16 mouse cellular contexts compared by ENCODE assay signal in the genomic region with DNA sequence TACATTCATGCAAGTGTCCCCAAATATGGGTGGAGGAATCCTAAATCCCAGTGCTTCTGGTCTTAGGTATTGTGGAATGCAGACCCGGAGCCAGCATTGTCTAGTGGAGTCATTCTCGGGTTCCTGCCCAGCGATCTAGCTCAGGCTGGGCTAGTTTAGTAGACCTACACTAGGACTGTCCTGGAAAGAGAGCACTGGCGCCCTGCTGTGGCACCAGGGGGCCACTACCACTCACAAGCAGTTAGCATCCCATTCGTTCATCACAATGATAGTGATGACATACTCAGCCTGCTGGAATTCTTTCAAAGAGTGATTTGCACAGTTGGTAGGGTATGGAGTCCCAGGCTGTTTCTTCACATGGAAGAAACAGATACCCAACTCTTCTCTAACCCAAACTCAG. TPM values are rescaled to one million over a fixed set of nuclear protein-coding genes. Genes with fewer than 3 reads are reported as not detected.
A peak's percentile ranks its signal among the peaks of the same experiment; 100 is the strongest.
DNase-seq lines count a peak whose midpoint lies in the region; ATAC-seq and TF ChIP-seq lines count a peak whose summit lies in the region.
"Had no signal": no experiment of that assay in that cellular context is flagged by ENCODE, and none has a peak within 500 bp of the region (broad histone marks: within the 10 kb centered on the region; RNA-seq: fewer than 3 reads in every experiment).

No protein-coding gene starts in this region.

- H3K27ac ChIP-seq in gastrocnemius, adult 2 months, result no peak overlapping the region
- H3K27ac ChIP-seq in kidney, adult 2 months (ENCODE audit: insufficient read depth, low read depth, low read length), result no peak overlapping the region
- no peak overlapping the region for H3K27ac ChIP-seq in kidney, embryonic 16.5 days (ENCODE audit: low read length)
- H3K27ac ChIP-seq in small intestine, adult 2 months (ENCODE audit: insufficient read depth, low read depth, low read length), result no peak overlapping the region
- H3K27ac ChIP-seq in midbrain, embryonic 16.5 days (ENCODE audit: low read length), result no peak overlapping the region
- H3K27ac ChIP-seq: embryonic facial prominence, embryonic 13.5 days; forebrain, embryonic 10.5 days; hindbrain, embryonic 12.5 days; limb, embryonic 12.5 days; macrophage; midbrain, embryonic 13.5 days had no signal

- no peak overlapping the region for H3K4me3 ChIP-seq in gastrocnemius, adult 2 months
- H3K4me3 ChIP-seq in kidney, adult 2 months (ENCODE audit: insufficient read depth, low read depth, low read length), result no peak overlapping the region
- no peak overlapping the region for H3K4me3 ChIP-seq in kidney, embryonic 16.5 days (ENCODE audit: low read length)
- no peak overlapping the region for H3K4me3 ChIP-seq in small intestine, adult 2 months (ENCODE audit: low read depth, low read length)
- H3K4me3 ChIP-seq in midbrain, embryonic 16.5 days (ENCODE audit: low read depth, low read length), result no peak overlapping the region
- H3K4me3 ChIP-seq: embryonic facial prominence, embryonic 13.5 days; forebrain, embryonic 10.5 days; heart, embryonic 12.5 days; hindbrain, embryonic 12.5 days; limb, embryonic 12.5 days; midbrain, embryonic 13.5 days had no signal

- peak; percentile 50 for DNase-seq in gastrocnemius, adult 2 months
- DNase-seq in gastrocnemius, postnatal 25 days, result no peak
- peak; percentile 28 for DNase-seq in kidney, adult 2 months
- DNase-seq in ovary, postnatal 36 days (ENCODE audit: low spot score), result peak; percentile 9
- DNase-seq in ovary, postnatal 10 days (ENCODE audit: low spot score), result no peak
- DNase-seq: cerebellum, postnatal 36 days had no signal

- H3K36me3 ChIP-seq in kidney, adult 2 months (ENCODE audit: control insufficient read depth, insufficient read depth, low read length), result no peaks in the 10 kb centered on the region
- H3K36me3 ChIP-seq in kidney, embryonic 16.5 days (ENCODE audit: insufficient read depth, low read length), result no peaks in the 10 kb centered on the region
- H3K36me3 ChIP-seq in small intestine, adult 2 months (ENCODE audit: control insufficient read depth, insufficient read depth, low read length), result no peaks in the 10 kb centered on the region
- H3K36me3 ChIP-seq in midbrain, embryonic 16.5 days (ENCODE audit: control insufficient read depth, insufficient read depth, low read length), result no peaks in the 10 kb centered on the region
- H3K36me3 ChIP-seq: embryonic facial prominence, embryonic 13.5 days; forebrain, embryonic 10.5 days; heart, embryonic 12.5 days; hindbrain, embryonic 12.5 days; limb, embryonic 12.5 days; midbrain, embryonic 13.5 days had no signal

- no peak overlapping the region for H3K4me2 ChIP-seq in kidney, embryonic 16.5 days (replicated peaks; ENCODE audit: low read depth, low read length)
- no peak overlapping the region for H3K4me2 ChIP-seq in midbrain, embryonic 16.5 days (ENCODE audit: low read length)
- H3K4me2 ChIP-seq: embryonic facial prominence, embryonic 13.5 days; heart, embryonic 12.5 days; hindbrain, embryonic 12.5 days; limb, embryonic 12.5 days; midbrain, embryonic 13.5 days had no signal

- 35% methylated on average over 5 of the region's 5 CpGs for WGBS in kidney, adult 2 months
- 47% methylated on average over 5 of the region's 5 CpGs for WGBS in kidney, embryonic 16.5 days
- 27% methylated on average over 5 of the region's 5 CpGs for WGBS in small intestine, adult 2 months
- WGBS in midbrain, embryonic 16.5 days, result 57% methylated on average over 5 of the region's 5 CpGs

- peak; percentile 71 for TF ChIP-seq CTCF in gastrocnemius, adult 2 months (IDR thresholded peaks at IDR 0.05)
- no peak; the same call in 1 of the 2 replicates for TF ChIP-seq CTCF in kidney, adult 2 months (conservative IDR thresholded peaks at IDR 0.05; ENCODE audit: insufficient read depth, insufficient read length, low read depth, low read length)
- peak; percentile 41; the same call in 1 of the 2 replicates for TF ChIP-seq CTCF in small intestine, adult 2 months (IDR thresholded peaks at IDR 0.05; ENCODE audit: extremely low read depth, insufficient read length, insufficient replicate concordance, low read depth, low read length)

- peaks cover 4% of the 10 kb centered on the region; the same call in 1 of the 2 replicates for H3K4me1 ChIP-seq in kidney, adult 2 months (ENCODE audit: control insufficient read depth, insufficient read depth, low read length)
- peaks cover 8% of the 10 kb centered on the region; the same call in 1 of the 2 replicates for H3K4me1 ChIP-seq in kidney, embryonic 16.5 days (ENCODE audit: insufficient read depth, low read length)
- no peaks in the 10 kb centered on the region; the same call in 1 of the 2 replicates for H3K4me1 ChIP-seq in small intestine, adult 2 months (ENCODE audit: control insufficient read depth, insufficient read depth, insufficient read length, low read length)
- H3K4me1 ChIP-seq in midbrain, embryonic 16.5 days (ENCODE audit: control insufficient read depth, insufficient read depth, low read length), result peaks cover 11% of the 10 kb centered on the region

- intact Hi-C loops in gastrocnemius, adult 2 months (cut with DNase I), result loop anchor here (5.0 kb wide), 1 partner anchor 90 kb away; no protein-coding TSS in a partner anchor

- TF ChIP-seq POLR2A in kidney, adult 2 months (IDR thresholded peaks at IDR 0.05; ENCODE audit: low read depth, low read length), result no peak
- no peak for TF ChIP-seq POLR2A in small intestine, adult 2 months (IDR thresholded peaks at IDR 0.05; ENCODE audit: low read depth, low read length)

- no peak for ATAC-seq in kidney, embryonic 16.5 days (ENCODE audit: low FRiP score, low TSS enrichment)
- no peak for ATAC-seq in midbrain, embryonic 16.5 days
- ATAC-seq: midbrain, embryonic 13.5 days had no signal

- no peak overlapping the region for H3K9ac ChIP-seq in kidney, embryonic 16.5 days (replicated peaks; ENCODE audit: low read length)
- no peak overlapping the region for H3K9ac ChIP-seq in midbrain, embryonic 16.5 days (ENCODE audit: low read depth, low read length)
- H3K9ac ChIP-seq: embryonic facial prominence, embryonic 13.5 days; heart, embryonic 12.5 days; hindbrain, embryonic 12.5 days; limb, embryonic 12.5 days; midbrain, embryonic 13.5 days had no signal

- no peaks in the 10 kb centered on the region for H3K27me3 ChIP-seq in kidney, adult 2 months (replicated peaks; ENCODE audit: control insufficient read depth, insufficient read depth, low read length)
- peaks cover 37% of the 10 kb centered on the region for H3K27me3 ChIP-seq in kidney, embryonic 16.5 days (ENCODE audit: insufficient read depth, low read length)
- H3K27me3 ChIP-seq in small intestine, adult 2 months (ENCODE audit: control insufficient read depth, insufficient read depth, low read length), result no peaks in the 10 kb centered on the region
- H3K27me3 ChIP-seq in midbrain, embryonic 16.5 days (ENCODE audit: control insufficient read depth, insufficient read depth, low read depth, low read length), result peaks cover 24% of the 10 kb centered on the region

- H3K9me3 ChIP-seq in kidney, embryonic 16.5 days (ENCODE audit: low read length), result no peaks in the 10 kb centered on the region
- H3K9me3 ChIP-seq in midbrain, embryonic 16.5 days (replicated peaks; ENCODE audit: control insufficient read depth, low read length, poor library complexity, severe bottlenecking), result no peaks in the 10 kb centered on the region
- H3K9me3 ChIP-seq: embryonic facial prominence, embryonic 13.5 days; forebrain, embryonic 10.5 days; heart, embryonic 12.5 days; hindbrain, embryonic 12.5 days; limb, embryonic 12.5 days; midbrain, embryonic 13.5 days had no signal

RNA-seq across cellular contexts. Expression of a gene that starts 3.1 kb away (rescaled TPM):
- 10 to 100 TPM; 16.6 to 30.1 TPM for total RNA-seq in gastrocnemius, adult 2 months (2021)
- total RNA-seq in gastrocnemius, postnatal 25 days (2021), result 10 to 100 TPM; 17.9 to 25.7 TPM
- 14.5 and 23.7 TPM in 2 replicates for polyA plus RNA-seq in kidney, adult 2 months (2012; rRNA removed)
- 2.7 and 2.8 TPM in 2 replicates for polyA plus RNA-seq in kidney, embryonic 16.5 days (2015; fragmentation: Nextera tagmentation; extraction: Ambion mirVana)
- polyA plus RNA-seq in small intestine, adult 2 months (2012; rRNA removed), result 95.1 and 234 TPM in 2 replicates
- 0.24 and 0.35 TPM in 2 replicates for polyA plus RNA-seq in midbrain, embryonic 16.5 days (2015; fragmentation: Nextera tagmentation; extraction: Ambion mirVana)
- polyA plus RNA-seq: forebrain, embryonic 10.5 days; macrophage had no signal

Comparison
In these comparisons a context has a peak if more than half of its experiments do, and no peak if none do; other contexts are left out.
1. DNase-seq: peak in gastrocnemius, adult 2 months (single experiment), kidney, adult 2 months (single experiment) and ovary, postnatal 36 days (single experiment); none in gastrocnemius, postnatal 25 days (single experiment) and ovary, postnatal 10 days (single experiment).